Mouse (Mus musculus) 3134 (cell line): ENCODE data around the gene Gramd1a.

Experiments
- DNase-seq: peaks from one replicate; pipeline ENCODE4 v3.0.0-alpha.2; 2011; ENCODE audit warnings: low spot score; ENCODE audit not compliant: insufficient read length; ENCODE audit errors: extremely low read depth

Gramd1a gene

GRCm38 (mm10) chr7:31098697-31099611, 56.7 kb downstream of the Gramd1a start:
- DNase-seq = peak; percentile 57

- DNase-seq = peak; percentile 60
Observed at GRCm38 (mm10) chr7:31097583-31098248, 58.0 kb downstream of the Gramd1a start.

GRCm38 (mm10) chr7:31096892-31097564, 58.7 kb downstream of the Gramd1a start:
- DNase-seq = no peak

- no peak for DNase-seq
Observed at GRCm38 (mm10) chr7:31094774-31095501, 60.8 kb downstream of the Gramd1a start.

- no peak for DNase-seq
Observed at GRCm38 (mm10) chr7:31089721-31090120, 66.0 kb downstream of the Gramd1a start.

- DNase-seq = no peak
Observed at GRCm38 (mm10) chr7:31088206-31088605, 67.5 kb downstream of the Gramd1a start.

- no peak for DNase-seq
Observed at GRCm38 (mm10) chr7:31087262-31087661, 68.4 kb downstream of the Gramd1a start.

- no peak for DNase-seq
Observed at GRCm38 (mm10) chr7:31086175-31086755, 69.4 kb downstream of the Gramd1a start.

- peak; percentile 45 for DNase-seq
Observed at GRCm38 (mm10) chr7:31085171-31085570, 70.5 kb downstream of the Gramd1a start.

- no peak for DNase-seq
Observed at GRCm38 (mm10) chr7:31084140-31084539, 71.6 kb downstream of the Gramd1a start.

- DNase-seq = peak; percentile 54
Observed at GRCm38 (mm10) chr7:31082831-31083588, 72.7 kb downstream of the Gramd1a start.

- DNase-seq = no peak
Observed at GRCm38 (mm10) chr7:31082106-31082505, 73.6 kb downstream of the Gramd1a start.

- DNase-seq = no peak
Observed at GRCm38 (mm10) chr7:31081106-31081505, 74.6 kb downstream of the Gramd1a start.

- DNase-seq = no peak
Observed at GRCm38 (mm10) chr7:31080611-31081010, 75.1 kb downstream of the Gramd1a start.
